Mouse (Mus musculus) forebrain, embryonic 16.5 days (tissue): ENCODE measurements around the gene Arhgap24. TPM values are rescaled to one million over a fixed set of nuclear protein-coding genes. Genes with fewer than 3 reads are reported as not detected.

Experiments
- ATAC-seq: fragments of 200-750 bp; cut with Nextera tagmentation; 2 replicates; pipeline ENCODE4 v1.8.0; 2017; ENCODE audit warnings: mild to moderate bottlenecking, moderate library complexity
- H3K27ac ChIP-seq: fragments of 300-500 bp; sonication (generic); 2 replicates; pipeline ENCODE4 v1.5.1; 2014; ENCODE audit warnings: low read length, control low read depth
- H3K27me3 ChIP-seq: fragments of 300-500 bp; sonication (generic); replicated peaks from 2 replicates; pipeline ENCODE4 v1.6.1; 2014; ENCODE audit warnings: low read length; ENCODE audit not compliant: control insufficient read depth, insufficient read depth
- H3K36me3 ChIP-seq: fragments of 300-500 bp; sonication (generic); 2 replicates; pipeline ENCODE4 v1.6.1; 2014; ENCODE audit not compliant: control insufficient read depth, insufficient read depth
- H3K4me1 ChIP-seq: fragments of 300-500 bp; sonication (generic); replicated peaks from 2 replicates; pipeline ENCODE4 v1.6.1; 2014; ENCODE audit warnings: low read length; ENCODE audit not compliant: control insufficient read depth, insufficient read depth
- H3K4me2 ChIP-seq: fragments of 300-500 bp; sonication (generic); 2 replicates; pipeline ENCODE4 v1.6.1; 2014; ENCODE audit warnings: mild to moderate bottlenecking, low read length, control low read depth
- H3K4me3 ChIP-seq: fragments of 300-500 bp; sonication (generic); replicated peaks from 2 replicates; pipeline ENCODE4 v1.5.1; 2014; ENCODE audit warnings: mild to moderate bottlenecking, low read length, control low read depth
- H3K9ac ChIP-seq: fragments of 300-500 bp; sonication (generic); replicated peaks from 2 replicates; pipeline ENCODE4 v1.6.1; 2014; ENCODE audit warnings: low read depth, low read length, control low read depth
- H3K9me3 ChIP-seq: fragments of 300-500 bp; sonication (generic); 2 replicates; pipeline ENCODE4 v1.6.1; 2016; ENCODE audit warnings: low read length; ENCODE audit not compliant: control insufficient read depth
- WGBS: fragments of 180-500 bp; shearing (Covaris S2); extraction: QIAGEN DNeasy Blood & Tissue Kit; methylation state at CpG from one replicate; pipeline ENCODE4 v1.1.7; 2014; 5-methylcytosine and 5-hydroxymethylcytosine counted together
- polyA plus RNA-seq: library from polyadenylated mRNA; unstranded; fragments of >200 nt; fragmentation: Nextera tagmentation; extraction: Ambion mirVana; gene quantifications from 2 replicates; pipeline ENCODE4 v1.2.1, GENCODE M21; 2015

Gene Arhgap24
- polyA plus RNA-seq, 1 experiment from 2014 or later: 5.2 TPM

GRCm38 (mm10) chr5:102593058-102593457 lies 111.9 kb downstream of the Arhgap24 start:
- H3K27ac ChIP-seq: no peak overlapping the region
- no peak overlapping the region for H3K9ac ChIP-seq
- H3K27me3 ChIP-seq: no peaks in the 10 kb centered on the region
- H3K4me1 ChIP-seq: no peaks in the 10 kb centered on the region
- no peak overlapping the region for H3K4me2 ChIP-seq
- no peaks in the 10 kb centered on the region for H3K36me3 ChIP-seq
- no peak overlapping the region for H3K4me3 ChIP-seq
- 32% methylated on average over 2 of the region's 2 CpGs for WGBS
- ATAC-seq: no peak
- no peaks in the 10 kb centered on the region for H3K9me3 ChIP-seq

- Histone ChIP-seq H3K36me3 (no peaks in the 10 kb centered on the region), H3K4me2 (no peak overlapping the region), H3K27ac (no peak overlapping the region), H3K4me1 (no peaks in the 10 kb centered on the region), H3K9me3 (no peaks in the 10 kb centered on the region), H3K9ac (no peak overlapping the region), H3K27me3 (no peaks in the 10 kb centered on the region), H3K4me3 (no peak overlapping the region)
- WGBS: 97% methylated on average over 1 of the region's 1 CpGs
- ATAC-seq: no peak
Observed at GRCm38 (mm10) chr5:102599102-102599501, 117.9 kb downstream of the Arhgap24 start.

- 83% methylated on average over 3 of the region's 3 CpGs for WGBS
- no peak for ATAC-seq
- H3K4me3 ChIP-seq: no peak overlapping the region
Observed at GRCm38 (mm10) chr5:102613571-102613970, 132.4 kb downstream of the Arhgap24 start.

GRCm38 (mm10) chr5:102614081-102614480 lies 132.9 kb downstream of the Arhgap24 start:
- Histone ChIP-seq H3K4me2 (no peak overlapping the region), H3K9ac (no peak overlapping the region), H3K4me1 (no peaks in the 10 kb centered on the region), H3K9me3 (no peaks in the 10 kb centered on the region), H3K4me3 (no peak overlapping the region), H3K36me3 (no peaks in the 10 kb centered on the region), H3K27ac (no peak overlapping the region), H3K27me3 (no peaks in the 10 kb centered on the region)
- 94% methylated on average over 2 of the region's 2 CpGs for WGBS
- ATAC-seq: no peak

More at GRCm38 (mm10) chr5:102613571-102613970, 132.4 kb downstream of the Arhgap24 start:
- Histone ChIP-seq H3K4me1 (no peaks in the 10 kb centered on the region), H3K4me2 (no peak overlapping the region), H3K27ac (no peak overlapping the region), H3K27me3 (no peaks in the 10 kb centered on the region), H3K9me3 (no peaks in the 10 kb centered on the region), H3K36me3 (no peaks in the 10 kb centered on the region), H3K9ac (no peak overlapping the region)

GRCm38 (mm10) chr5:102615249-102615648 lies 134.1 kb downstream of the Arhgap24 start:
- WGBS: 93% methylated on average over 6 of the region's 6 CpGs
- no peak overlapping the region for H3K4me2 ChIP-seq
- no peaks in the 10 kb centered on the region for H3K27me3 ChIP-seq
- H3K36me3 ChIP-seq: no peaks in the 10 kb centered on the region
- H3K9me3 ChIP-seq: no peaks in the 10 kb centered on the region
- H3K4me3 ChIP-seq: no peak overlapping the region
- H3K27ac ChIP-seq: no peak overlapping the region
- ATAC-seq: no peak
- H3K9ac ChIP-seq: no peak overlapping the region
- H3K4me1 ChIP-seq: no peaks in the 10 kb centered on the region

- WGBS: 93% methylated on average over 1 of the region's 1 CpGs
- no peaks in the 10 kb centered on the region for H3K9me3 ChIP-seq
- no peaks in the 10 kb centered on the region for H3K4me1 ChIP-seq
Observed at GRCm38 (mm10) chr5:102621036-102621435, 139.8 kb downstream of the Arhgap24 start.

GRCm38 (mm10) chr5:102623807-102624435 lies 142.7 kb downstream of the Arhgap24 start:
- WGBS: 68% methylated on average over 3 of the region's 3 CpGs

More at GRCm38 (mm10) chr5:102621036-102621435, 139.8 kb downstream of the Arhgap24 start:
- ATAC-seq: no peak
- Histone ChIP-seq H3K4me3 (no peak overlapping the region), H3K4me2 (no peak overlapping the region), H3K27me3 (no peaks in the 10 kb centered on the region), H3K36me3 (no peaks in the 10 kb centered on the region), H3K27ac (no peak overlapping the region), H3K9ac (no peak overlapping the region)

GRCm38 (mm10) chr5:102626671-102627070 lies 145.5 kb downstream of the Arhgap24 start:
- no peak overlapping the region for H3K4me3 ChIP-seq
- H3K36me3 ChIP-seq: no peaks in the 10 kb centered on the region
- no peak overlapping the region for H3K4me2 ChIP-seq
- no peak overlapping the region for H3K27ac ChIP-seq
- H3K9me3 ChIP-seq: no peaks in the 10 kb centered on the region
- 78% methylated on average over 2 of the region's 2 CpGs for WGBS
- ATAC-seq: no peak
- H3K9ac ChIP-seq: no peak overlapping the region
- no peaks in the 10 kb centered on the region for H3K4me1 ChIP-seq
- H3K27me3 ChIP-seq: no peaks in the 10 kb centered on the region

More at GRCm38 (mm10) chr5:102623807-102624435, 142.7 kb downstream of the Arhgap24 start:
- H3K9me3 ChIP-seq: no peaks in the 10 kb centered on the region
- H3K4me2 ChIP-seq: no peak overlapping the region
- peak; percentile 67 for ATAC-seq
- H3K27me3 ChIP-seq: no peaks in the 10 kb centered on the region
- no peak overlapping the region for H3K4me3 ChIP-seq
- no peaks in the 10 kb centered on the region for H3K36me3 ChIP-seq
- H3K9ac ChIP-seq: no peak overlapping the region
- H3K4me1 ChIP-seq: no peaks in the 10 kb centered on the region
- no peak overlapping the region for H3K27ac ChIP-seq

GRCm38 (mm10) chr5:102629362-102629771 lies 148.2 kb downstream of the Arhgap24 start:
- no peak overlapping the region for H3K4me2 ChIP-seq
- 90% methylated on average over 11 of the region's 11 CpGs for WGBS
- no peak for ATAC-seq

GRCm38 (mm10) chr5:102635591-102635990 lies 154.4 kb downstream of the Arhgap24 start:
- no peak overlapping the region for H3K9ac ChIP-seq
- WGBS: 41% methylated on average over 4 of the region's 4 CpGs
- H3K4me1 ChIP-seq: no peaks in the 10 kb centered on the region
- H3K9me3 ChIP-seq: no peaks in the 10 kb centered on the region
- H3K4me2 ChIP-seq: no peak overlapping the region
- no peak for ATAC-seq
- H3K27ac ChIP-seq: no peak overlapping the region
- H3K36me3 ChIP-seq: no peaks in the 10 kb centered on the region
- no peak overlapping the region for H3K4me3 ChIP-seq
- no peaks in the 10 kb centered on the region for H3K27me3 ChIP-seq

More at GRCm38 (mm10) chr5:102629362-102629771, 148.2 kb downstream of the Arhgap24 start:
- Histone ChIP-seq H3K27me3 (no peaks in the 10 kb centered on the region), H3K36me3 (no peaks in the 10 kb centered on the region), H3K9me3 (no peaks in the 10 kb centered on the region), H3K9ac (no peak overlapping the region), H3K27ac (no peak overlapping the region), H3K4me3 (no peak overlapping the region), H3K4me1 (no peaks in the 10 kb centered on the region)
